Mouse (Mus musculus): Measurements from ENCODE around the gene Usp28. TPM values are rescaled to one million over a fixed set of nuclear protein-coding genes. Genes with fewer than 3 reads are reported as not detected.

Usp28 gene
- total and polyA plus RNA-seq, 3 experiments: 5.8 to 9.3 (median 7.0) TPM

GRCm38 (mm10) chr9:49081561-49081960, 96.4 kb downstream of the Usp28 start:
- no peaks in the 10 kb centered on the region for H3K79me2 ChIP-seq (replicated peaks; ENCODE audit: control insufficient read depth, extremely low read depth, insufficient read depth, poor library complexity, severe bottlenecking)
- no peaks in the 10 kb centered on the region for H3K9me3 ChIP-seq (replicated peaks; ENCODE audit: low read length)
- peaks cover 0 to 5% of the 10 kb centered on the region in 2 experiments; a peak in 2 of 4 replicates for H3K4me1 ChIP-seq (ENCODE audit: control insufficient read depth in 1 of 2, insufficient read depth in 2 of 2)
- no peak for TF ChIP-seq SIN3A (IDR thresholded peaks at IDR 0.05; ENCODE audit: low read length)
- peak; percentile 76 for TF ChIP-seq RAD21 (IDR thresholded peaks at IDR 0.05; ENCODE audit: low read depth, low read length)
- TF ChIP-seq CHD2 (IDR thresholded peaks at IDR 0.05; ENCODE audit: low read length): no peak
- TF ChIP-seq TCF12 (IDR thresholded peaks at IDR 0.05; ENCODE audit: low read depth, low read length): no peak
- TF ChIP-seq CTCF (conservative IDR thresholded peaks at IDR 0.05 in 1 of 2, IDR thresholded peaks at IDR 0.05 in 1 of 2; ENCODE audit: low read depth in 2 of 2, low read length in 2 of 2): peak; percentile 30 to 77
- no peak for TF ChIP-seq UBTF (IDR thresholded peaks at IDR 0.05; ENCODE audit: low read depth, low read length)
- TF ChIP-seq SMC3 (IDR thresholded peaks at IDR 0.05; ENCODE audit: low read depth, low read length): peak; percentile 66
- H3K4me2 ChIP-seq (ENCODE audit: insufficient read depth, low read depth, poor library complexity, severe bottlenecking): no peak overlapping the region
- no peak overlapping the region for H3K9ac ChIP-seq (ENCODE audit: insufficient read depth, low read depth)
- H3K27ac ChIP-seq (ENCODE audit: insufficient read depth, low read depth): no peak overlapping the region
- in situ Hi-C loops (cut with MboI; ENCODE audit: low pct_ligation_motif_present, low pct_unique_long_range_greater_than_20kb, low sequenced_read_pairs) (loop anchor here (5.0 kb wide), 1 partner anchor 406 kb away; the partner anchor contains the start of gene Ttc12), dilution Hi-C loops (cut with MboI; ENCODE audit: extremely low pct_ligation_motif_present, extremely low pct_unique_long_range_greater_than_20kb, low sequenced_read_pairs) (no loop called here)
- H3K4me3 ChIP-seq (replicated peaks in 1 of 3; ENCODE audit: low read depth in 2 of 3, low read length in 2 of 3, poor library complexity in 1 of 3): no peak overlapping the region
- H3K27me3 ChIP-seq (replicated peaks): no peaks in the 10 kb centered on the region
- H3K36me3 ChIP-seq (replicated peaks in 1 of 2; ENCODE audit: control insufficient read depth in 1 of 2, insufficient read depth in 1 of 2, low read length in 1 of 2): peaks cover 30 to 56% of the 10 kb centered on the region in 2 experiments
- peak; percentile 52 for DNase-seq (ENCODE audit: extremely low read depth)

- no peaks in the 10 kb centered on the region for H3K4me1 ChIP-seq (ENCODE audit: control insufficient read depth in 1 of 2, insufficient read depth in 2 of 2)
- DNase-seq (ENCODE audit: extremely low read depth): no peak
- no peak overlapping the region for H3K4me2 ChIP-seq (ENCODE audit: insufficient read depth, low read depth, poor library complexity, severe bottlenecking)
- H3K36me3 ChIP-seq (replicated peaks in 1 of 2; ENCODE audit: control insufficient read depth in 1 of 2, insufficient read depth in 1 of 2, low read length in 1 of 2): peaks cover 3 to 9% of the 10 kb centered on the region in 2 experiments
- dilution Hi-C loops (cut with MboI; ENCODE audit: extremely low pct_ligation_motif_present, extremely low pct_unique_long_range_greater_than_20kb, low sequenced_read_pairs): no loop called here
- no peak overlapping the region for H3K27ac ChIP-seq (ENCODE audit: insufficient read depth, low read depth)
- no peaks in the 10 kb centered on the region for H3K27me3 ChIP-seq (replicated peaks)
- H3K9me3 ChIP-seq (replicated peaks; ENCODE audit: low read length): no peaks in the 10 kb centered on the region
- H3K9ac ChIP-seq (ENCODE audit: insufficient read depth, low read depth): no peak overlapping the region
- H3K79me2 ChIP-seq (replicated peaks; ENCODE audit: control insufficient read depth, extremely low read depth, insufficient read depth, poor library complexity, severe bottlenecking): no peaks in the 10 kb centered on the region
- H3K4me3 ChIP-seq (replicated peaks in 1 of 3; ENCODE audit: low read depth in 2 of 3, low read length in 2 of 3, poor library complexity in 1 of 3): no peak overlapping the region
- TF ChIP-seq ZKSCAN1 (IDR thresholded peaks at IDR 0.05; ENCODE audit: borderline replicate concordance, low read depth, low read length): no peak
- no peak for TF ChIP-seq ZMIZ1 (IDR thresholded peaks at IDR 0.05; ENCODE audit: low read depth, low read length)
- TF ChIP-seq ELF1 (IDR thresholded peaks at IDR 0.05; ENCODE audit: low read depth, low read length): no peak
- TF ChIP-seq MAFK (IDR thresholded peaks at IDR 0.05; ENCODE audit: insufficient replicate concordance, low read length): no peak
- no peak for TF ChIP-seq KAT2A (IDR thresholded peaks at IDR 0.05; ENCODE audit: insufficient replicate concordance, low read length)
- no peak for TF ChIP-seq ZNF384 (IDR thresholded peaks at IDR 0.05; ENCODE audit: low read depth, low read length)
- no peak for TF ChIP-seq E2F4 (IDR thresholded peaks at IDR 0.05; ENCODE audit: insufficient replicate concordance, low read depth, low read length)
- TF ChIP-seq ZC3H11A (IDR thresholded peaks at IDR 0.05; ENCODE audit: low read depth, low read length): no peak
- TF ChIP-seq MYC (IDR thresholded peaks at IDR 0.05; ENCODE audit: low read depth, low read length): no peak
- no peak for TF ChIP-seq JUN (IDR thresholded peaks at IDR 0.05; ENCODE audit: insufficient read depth, low read depth, low read length)
- no peak for TF ChIP-seq RAD21 (IDR thresholded peaks at IDR 0.05; ENCODE audit: low read depth, low read length)
- no peak for TF ChIP-seq NRF1 (IDR thresholded peaks at IDR 0.05; ENCODE audit: low read depth, low read length)
- TF ChIP-seq MAX (IDR thresholded peaks at IDR 0.05; ENCODE audit: low read length): no peak
- no peak for TF ChIP-seq IRF4 (IDR thresholded peaks at IDR 0.05; ENCODE audit: low read depth, low read length)
- in situ Hi-C loops (cut with MboI; ENCODE audit: low pct_ligation_motif_present, low pct_unique_long_range_greater_than_20kb, low sequenced_read_pairs): no loop called here
Observed at GRCm38 (mm10) chr9:49087317-49087716, 102.1 kb downstream of the Usp28 start.

Other genes with a start within 250 kb of the Usp28 start
- 1.7 and 3.0 TPM in 2 replicates for gene Zbtb16, start 149.2 kb upstream of the Usp28 start, total RNA-seq (2012; rRNA removed)
- gene Zbtb16, start 149.2 kb upstream of the Usp28 start, total RNA-seq (2014; rRNA removed): 0.34 TPM in 2 replicates
- 0.90 and 1.0 TPM in 2 replicates for gene Zbtb16, start 149.2 kb upstream of the Usp28 start, polyA plus RNA-seq (2012; ENCODE audit: insufficient read length, low read depth)
- not detected in 2 replicates for gene Htr3a, start 74.3 kb upstream of the Usp28 start, total RNA-seq (2012; rRNA removed)
- not detected in 2 replicates for gene Htr3a, start 74.3 kb upstream of the Usp28 start, total RNA-seq (2014; rRNA removed)
- gene Htr3a, start 74.3 kb upstream of the Usp28 start, polyA plus RNA-seq (2012; ENCODE audit: insufficient read length, low read depth): not detected in 2 replicates
- gene Htr3b, start 20.4 kb upstream of the Usp28 start, total RNA-seq (2012; rRNA removed): not detected in 2 replicates
- not detected in 2 replicates for gene Htr3b, start 20.4 kb upstream of the Usp28 start, total RNA-seq (2014; rRNA removed)
- not detected in 2 replicates for gene Htr3b, start 20.4 kb upstream of the Usp28 start, polyA plus RNA-seq (2012; ENCODE audit: insufficient read length, low read depth)
- 18.3 and 23.3 TPM in 2 replicates for gene Zw10, start 70.2 kb downstream of the Usp28 start, total RNA-seq (2012; rRNA removed)
- 19.8 and 21.2 TPM in 2 replicates for gene Zw10, start 70.2 kb downstream of the Usp28 start, total RNA-seq (2014; rRNA removed)
- gene Zw10, start 70.2 kb downstream of the Usp28 start, polyA plus RNA-seq (2012; ENCODE audit: insufficient read length, low read depth): 25.4 and 26.2 TPM in 2 replicates
- gene Tmprss5, start 95.9 kb downstream of the Usp28 start, total RNA-seq (2012; rRNA removed): not detected in 2 replicates
- not detected in 2 replicates for gene Tmprss5, start 95.9 kb downstream of the Usp28 start, total RNA-seq (2014; rRNA removed)
- gene Tmprss5, start 95.9 kb downstream of the Usp28 start, polyA plus RNA-seq (2012; ENCODE audit: insufficient read length, low read depth): not detected in 2 replicates

All from CH12.LX (cell line).